Mouse (Mus musculus): ENCODE measurements around the gene Clstn2. TPM values are rescaled to one million over a fixed set of nuclear protein-coding genes. Genes with fewer than 3 reads are reported as not detected.

Gene Clstn2
- total and polyA plus RNA-seq, 3 experiments: not detected

DNA sequence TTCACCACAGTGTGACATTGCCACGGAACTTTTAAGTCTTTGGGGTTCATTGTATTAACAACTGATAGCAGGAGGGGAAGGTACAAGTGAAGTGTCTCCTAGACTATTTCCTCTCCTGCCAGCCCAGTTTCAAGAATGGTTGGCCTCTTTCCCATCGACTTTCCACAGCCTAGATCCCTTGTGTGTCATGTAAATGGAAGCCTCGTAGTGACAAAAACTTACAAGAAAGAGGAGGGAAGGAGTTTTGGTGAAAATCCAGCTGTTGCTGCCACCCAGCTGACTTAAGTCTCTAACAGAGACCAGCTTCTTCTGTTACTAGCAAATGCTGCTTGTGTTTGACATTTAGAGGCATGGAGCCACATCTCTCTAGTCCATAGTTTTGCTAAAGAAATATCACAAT, 598.3 kb downstream of the Clstn2 start:
- Histone ChIP-seq H3K4me2 (ENCODE audit: insufficient read depth, low read depth, poor library complexity, severe bottlenecking) (no peak overlapping the region), H3K79me2 (replicated peaks; ENCODE audit: control insufficient read depth, extremely low read depth, insufficient read depth, poor library complexity, severe bottlenecking) (no peaks in the 10 kb centered on the region), H3K9ac (ENCODE audit: insufficient read depth, low read depth) (no peak overlapping the region), H3K4me1 (ENCODE audit: control insufficient read depth in 1 of 2, insufficient read depth in 2 of 2) (no peaks in the 10 kb centered on the region), H3K4me3 (replicated peaks in 1 of 3; ENCODE audit: low read depth in 2 of 3, low read length in 2 of 3, poor library complexity in 1 of 3) (no peak overlapping the region), H3K36me3 (replicated peaks in 1 of 2; ENCODE audit: control insufficient read depth in 1 of 2, insufficient read depth in 1 of 2, low read length in 1 of 2) (no peaks in the 10 kb centered on the region), H3K27ac (ENCODE audit: insufficient read depth, low read depth) (no peak overlapping the region), H3K9me3 (replicated peaks; ENCODE audit: low read length) (peaks cover 56% of the 10 kb centered on the region), H3K27me3 (replicated peaks) (no peaks in the 10 kb centered on the region)
- no peak for TF ChIP-seq USF2 (conservative IDR thresholded peaks at IDR 0.05; ENCODE audit: low read depth, low read length)
- TF ChIP-seq POLR2AphosphoS2 (IDR thresholded peaks at IDR 0.05; ENCODE audit: low read depth, low read length): no peak
- dilution Hi-C loops (cut with MboI; ENCODE audit: extremely low pct_ligation_motif_present, extremely low pct_unique_long_range_greater_than_20kb, low sequenced_read_pairs) (no loop called here), in situ Hi-C loops (cut with MboI; ENCODE audit: low pct_ligation_motif_present, low pct_unique_long_range_greater_than_20kb, low sequenced_read_pairs) (no loop called here)
- no peak for DNase-seq (ENCODE audit: extremely low read depth)

DNA sequence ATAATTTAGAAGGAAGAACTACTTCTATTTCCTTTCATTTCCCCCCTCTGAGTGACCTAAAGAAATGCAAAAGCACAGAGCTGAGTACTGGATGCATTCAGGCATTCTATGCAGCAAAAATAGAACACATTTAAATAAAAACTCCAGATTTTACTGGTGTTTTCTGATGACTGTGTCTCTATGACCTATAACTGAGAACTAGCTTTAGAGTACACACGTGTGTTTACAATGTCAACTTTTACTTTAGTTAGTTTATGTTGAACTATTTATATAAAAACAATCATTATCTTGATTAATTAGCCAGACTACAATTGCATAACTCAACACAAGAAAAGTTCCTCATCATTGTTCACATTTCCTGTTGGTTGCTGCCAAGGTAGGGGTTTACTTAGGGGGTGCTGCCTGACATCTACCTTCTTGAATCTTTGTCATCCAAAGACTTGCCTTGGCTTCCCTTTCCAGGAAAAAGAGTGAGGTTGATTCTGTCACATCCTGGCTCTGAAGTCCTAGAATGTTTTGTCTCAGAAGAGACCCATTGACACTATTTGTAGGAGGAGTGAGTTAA, 603.0 kb downstream of the Clstn2 start:
- H3K79me2 ChIP-seq (replicated peaks; ENCODE audit: control insufficient read depth, extremely low read depth, insufficient read depth, poor library complexity, severe bottlenecking): no peaks in the 10 kb centered on the region
- H3K4me2 ChIP-seq (ENCODE audit: insufficient read depth, low read depth, poor library complexity, severe bottlenecking): no peak overlapping the region
- H3K27ac ChIP-seq (ENCODE audit: insufficient read depth, low read depth): no peak overlapping the region
- H3K27me3 ChIP-seq (replicated peaks): no peaks in the 10 kb centered on the region
- TF ChIP-seq MEF2A (IDR thresholded peaks at IDR 0.05; ENCODE audit: borderline replicate concordance, low read depth, low read length): no peak
- no peak for TF ChIP-seq SIN3A (IDR thresholded peaks at IDR 0.05; ENCODE audit: low read length)
- no peak for TF ChIP-seq ELF1 (IDR thresholded peaks at IDR 0.05; ENCODE audit: low read depth, low read length)
- TF ChIP-seq MYC (IDR thresholded peaks at IDR 0.05; ENCODE audit: low read depth, low read length): no peak
- no peak for TF ChIP-seq ZKSCAN1 (IDR thresholded peaks at IDR 0.05; ENCODE audit: borderline replicate concordance, low read depth, low read length)
- TF ChIP-seq CHD2 (IDR thresholded peaks at IDR 0.05; ENCODE audit: low read length): no peak
- TF ChIP-seq MXI1 (IDR thresholded peaks at IDR 0.05; ENCODE audit: low read depth, low read length): no peak
- no peak for TF ChIP-seq ZMIZ1 (IDR thresholded peaks at IDR 0.05; ENCODE audit: low read depth, low read length)
- no peak for TF ChIP-seq SMC3 (IDR thresholded peaks at IDR 0.05; ENCODE audit: low read depth, low read length)
- in situ Hi-C loops (cut with MboI; ENCODE audit: low pct_ligation_motif_present, low pct_unique_long_range_greater_than_20kb, low sequenced_read_pairs) (no loop called here), dilution Hi-C loops (cut with MboI; ENCODE audit: extremely low pct_ligation_motif_present, extremely low pct_unique_long_range_greater_than_20kb, low sequenced_read_pairs) (no loop called here)
- no peaks in the 10 kb centered on the region for H3K36me3 ChIP-seq (replicated peaks in 1 of 2; ENCODE audit: control insufficient read depth in 1 of 2, insufficient read depth in 1 of 2, low read length in 1 of 2)
- DNase-seq (ENCODE audit: extremely low read depth): no peak
- no peak overlapping the region for H3K4me3 ChIP-seq (replicated peaks in 1 of 3; ENCODE audit: low read depth in 2 of 3, low read length in 2 of 3, poor library complexity in 1 of 3)
- H3K4me1 ChIP-seq (ENCODE audit: control insufficient read depth in 1 of 2, insufficient read depth in 2 of 2): no peaks in the 10 kb centered on the region
- no peak overlapping the region for H3K9ac ChIP-seq (ENCODE audit: insufficient read depth, low read depth)
- peaks cover 50% of the 10 kb centered on the region for H3K9me3 ChIP-seq (replicated peaks; ENCODE audit: low read length)

DNA sequence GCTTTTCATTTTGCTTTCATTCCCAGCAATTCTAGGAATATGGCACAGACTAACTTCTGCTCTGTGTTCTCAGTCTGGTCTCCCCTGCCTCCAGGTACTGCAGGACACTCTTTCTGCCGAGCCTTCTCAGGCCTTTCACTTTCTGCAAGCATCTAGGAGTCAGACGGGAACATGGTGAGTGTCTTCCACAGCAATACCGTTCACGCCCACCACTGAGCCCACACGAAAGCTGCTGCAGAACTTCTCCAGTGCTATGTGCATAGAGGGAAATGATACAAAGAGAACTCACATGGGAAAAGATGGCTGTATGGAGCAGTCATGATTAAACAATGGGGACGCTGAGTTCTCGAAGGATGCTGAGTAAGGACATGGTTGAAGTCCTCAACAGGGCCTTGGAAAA, 604.9 kb downstream of the Clstn2 start:
- H3K4me2 ChIP-seq (ENCODE audit: insufficient read depth, low read depth, poor library complexity, severe bottlenecking): no peak overlapping the region

More for the DNA sequence above, 604.9 kb downstream of the Clstn2 start:
- Histone ChIP-seq H3K4me3 (replicated peaks in 1 of 3; ENCODE audit: low read depth in 2 of 3, low read length in 2 of 3, poor library complexity in 1 of 3) (no peak overlapping the region), H3K36me3 (replicated peaks in 1 of 2; ENCODE audit: control insufficient read depth in 1 of 2, insufficient read depth in 1 of 2, low read length in 1 of 2) (no peaks in the 10 kb centered on the region), H3K79me2 (replicated peaks; ENCODE audit: control insufficient read depth, extremely low read depth, insufficient read depth, poor library complexity, severe bottlenecking) (no peaks in the 10 kb centered on the region), H3K27ac (ENCODE audit: insufficient read depth, low read depth) (no peak overlapping the region), H3K27me3 (replicated peaks) (no peaks in the 10 kb centered on the region), H3K9me3 (replicated peaks; ENCODE audit: low read length) (peaks cover 51% of the 10 kb centered on the region), H3K4me1 (ENCODE audit: control insufficient read depth in 1 of 2, insufficient read depth in 2 of 2) (no peaks in the 10 kb centered on the region), H3K9ac (ENCODE audit: insufficient read depth, low read depth) (no peak overlapping the region)
- DNase-seq (ENCODE audit: extremely low read depth): no peak
- dilution Hi-C loops (cut with MboI; ENCODE audit: extremely low pct_ligation_motif_present, extremely low pct_unique_long_range_greater_than_20kb, low sequenced_read_pairs): no loop called here
- in situ Hi-C loops (cut with MboI; ENCODE audit: low pct_ligation_motif_present, low pct_unique_long_range_greater_than_20kb, low sequenced_read_pairs): no loop called here
- TF ChIP-seq PAX5 (IDR thresholded peaks at IDR 0.05; ENCODE audit: low read length): no peak
- TF ChIP-seq MYC (IDR thresholded peaks at IDR 0.05; ENCODE audit: low read depth, low read length): no peak
- TF ChIP-seq JUN (IDR thresholded peaks at IDR 0.05; ENCODE audit: insufficient read depth, low read depth, low read length): no peak
- TF ChIP-seq CTCF (conservative IDR thresholded peaks at IDR 0.05 in 1 of 2, IDR thresholded peaks at IDR 0.05 in 1 of 2; ENCODE audit: low read depth in 2 of 2, low read length in 2 of 2): no peak
- TF ChIP-seq E2F4 (IDR thresholded peaks at IDR 0.05; ENCODE audit: insufficient replicate concordance, low read depth, low read length): no peak
- no peak for TF ChIP-seq MAX (IDR thresholded peaks at IDR 0.05; ENCODE audit: low read length)
- TF ChIP-seq RAD21 (IDR thresholded peaks at IDR 0.05; ENCODE audit: low read depth, low read length): no peak
- no peak for TF ChIP-seq POLR2AphosphoS2 (IDR thresholded peaks at IDR 0.05; ENCODE audit: low read depth, low read length)
- no peak for TF ChIP-seq POLR2A (IDR thresholded peaks at IDR 0.05; ENCODE audit: low read depth, low read length)
- TF ChIP-seq MAFK (IDR thresholded peaks at IDR 0.05; ENCODE audit: insufficient replicate concordance, low read length): no peak
- no peak for TF ChIP-seq IRF4 (IDR thresholded peaks at IDR 0.05; ENCODE audit: low read depth, low read length)

Measured in CH12.LX (cell line).